Comparison of ENCODE assay signal across 8 mouse cellular contexts in genomic region chr6:28929169-28929803, GRCm38 (mm10).
A peak's percentile ranks its signal among the peaks of the same experiment; 100 is the strongest.
DNase-seq lines count a peak whose midpoint lies in the region; ATAC-seq and TF ChIP-seq lines count a peak whose summit lies in the region.
"Not testable (repeated sequence)": the region's sequence is repeated elsewhere in the genome, so short reads cannot be mapped to it uniquely, and the experiment has no call there.

No protein-coding gene starts in this region.

- ATAC-seq in forebrain, embryonic 15.5 days (replicated peaks) = not testable (repeated sequence)
- ATAC-seq in lung, embryonic 16.5 days (ENCODE audit: low read depth) = peak; percentile 49; the same call in 1 of the 2 replicates
- ATAC-seq in midbrain, embryonic 16.5 days = 0 out of 2 replicates have a peak, but pooled peaks have one; percentile 34

- not testable (repeated sequence) for H3K9me3 ChIP-seq in forebrain, embryonic 15.5 days; hindbrain, embryonic 10.5 days; lung, embryonic 16.5 days (ENCODE audit: control insufficient read depth, low read length); midbrain, embryonic 16.5 days (replicated peaks; ENCODE audit: control insufficient read depth, low read length, poor library complexity, severe bottlenecking)

- peaks cover 21% of the 10 kb centered on the region for H3K4me1 ChIP-seq in forebrain, embryonic 15.5 days
- H3K4me1 ChIP-seq in hindbrain, embryonic 10.5 days (replicated peaks) = peaks cover 19% of the 10 kb centered on the region
- not testable (repeated sequence) for H3K4me1 ChIP-seq in lung, embryonic 16.5 days (replicated peaks; ENCODE audit: control insufficient read depth, insufficient read depth, low read length); thymus, adult 2 months (replicated peaks; ENCODE audit: control insufficient read depth, insufficient read depth, low read length)
- peaks cover 17% of the 10 kb centered on the region for H3K4me1 ChIP-seq in midbrain, embryonic 16.5 days (ENCODE audit: control insufficient read depth, insufficient read depth, low read length)

- H3K4me3 ChIP-seq in forebrain, embryonic 15.5 days = 0 out of 2 replicates have a peak overlapping the region, but pooled peaks have one; percentile 13
- H3K4me3 ChIP-seq in hindbrain, embryonic 10.5 days; midbrain, embryonic 16.5 days (ENCODE audit: low read depth, low read length): not testable (repeated sequence)
- H3K4me3 ChIP-seq in lung, embryonic 16.5 days (ENCODE audit: low read length) = 0 out of 2 replicates have a peak overlapping the region, but pooled peaks have one; percentile 13
- peak overlapping the region; percentile 40 for H3K4me3 ChIP-seq in thymus, adult 2 months (ENCODE audit: control insufficient read depth, insufficient read depth, low read length)

- not testable (repeated sequence) for TF ChIP-seq CTCF in thymus, adult 2 months (IDR thresholded peaks at IDR 0.05; ENCODE audit: borderline replicate concordance, control insufficient read depth, extremely low read depth, insufficient read depth, low read length, poor library complexity)

- 81% methylated on average over 20 of the region's 25 CpGs for WGBS in forebrain, embryonic 15.5 days
- 84% methylated on average over 21 of the region's 25 CpGs for whole genome bisulfite sequencing in hindbrain, embryonic 10.5 days
- 88% methylated on average over 20 of the region's 25 CpGs for WGBS in large intestine, adult 2 months
- WGBS in lung, embryonic 16.5 days = 73% methylated on average over 19 of the region's 25 CpGs
- 73% methylated on average over 19 of the region's 25 CpGs for WGBS in midbrain, embryonic 16.5 days
- WGBS in thymus, adult 2 months = 73% methylated on average over 20 of the region's 25 CpGs

- not testable (repeated sequence) for TF ChIP-seq POLR2A in thymus, adult 2 months (IDR thresholded peaks at IDR 0.05; ENCODE audit: control insufficient read depth, extremely low read depth, insufficient read depth, low read length, poor library complexity)

- H3K27ac ChIP-seq in forebrain, embryonic 15.5 days (replicated peaks); hindbrain, embryonic 10.5 days; lung, embryonic 16.5 days (ENCODE audit: low read length); midbrain, embryonic 16.5 days (ENCODE audit: low read length): not testable (repeated sequence)
- H3K27ac ChIP-seq in thymus, adult 2 months (ENCODE audit: control insufficient read depth, insufficient read depth, low read length) = peak overlapping the region; percentile 89

- not testable (repeated sequence) for H3K9ac ChIP-seq in forebrain, embryonic 15.5 days (replicated peaks); lung, embryonic 16.5 days (ENCODE audit: low read length); midbrain, embryonic 16.5 days (ENCODE audit: low read depth, low read length)

- H3K36me3 ChIP-seq in forebrain, embryonic 15.5 days; hindbrain, embryonic 10.5 days; lung, embryonic 16.5 days (ENCODE audit: control insufficient read depth, insufficient read depth, low read length); midbrain, embryonic 16.5 days (ENCODE audit: control insufficient read depth, insufficient read depth, low read length); thymus, adult 2 months (ENCODE audit: control insufficient read depth, insufficient read depth, low read length): not testable (repeated sequence)

- peak; percentile 71 for DNase-seq in CD4-positive helper T cell, adult 2 months (ENCODE audit: low read depth, low spot score)
- peak; percentile 32 for DNase-seq in c-Kit-positive CD71-positive TER-119-negative erythroid progenitor cells, embryonic 14.5 days (ENCODE audit: low read depth)
- DNase-seq in hindbrain, embryonic 10.5 days (ENCODE audit: low spot score) = peak; percentile 40
- peak; percentile 3 for DNase-seq in large intestine, adult 2 months (ENCODE audit: low read depth, low spot score)
- DNase-seq in thymus, adult 2 months = not testable (repeated sequence)

- not testable (repeated sequence) for H3K4me2 ChIP-seq in forebrain, embryonic 15.5 days (replicated peaks); lung, embryonic 16.5 days (ENCODE audit: low read depth, low read length)
- 0 out of 2 replicates have a peak overlapping the region, but pooled peaks have one; percentile 18 for H3K4me2 ChIP-seq in midbrain, embryonic 16.5 days (ENCODE audit: low read length)

- H3K27me3 ChIP-seq in forebrain, embryonic 15.5 days; hindbrain, embryonic 10.5 days (ENCODE audit: insufficient read depth, poor library complexity, severe bottlenecking); lung, embryonic 16.5 days (ENCODE audit: control insufficient read depth, insufficient read depth, low read depth, low read length); midbrain, embryonic 16.5 days (ENCODE audit: control insufficient read depth, insufficient read depth, low read depth, low read length); thymus, adult 2 months (ENCODE audit: control insufficient read depth, insufficient read depth, low read length): not testable (repeated sequence)
